Comparison of ENCODE assay signal across 17 mouse cellular contexts in genomic region chr11:10484011-10484410, GRCm38 (mm10).
"Had no signal": no experiment of that assay in that cellular context is flagged by ENCODE, and none has a peak within 500 bp of the region (broad histone marks: within the 10 kb centered on the region; RNA-seq: fewer than 3 reads in every experiment).

No protein-coding gene starts in this region.

- DNase-seq: left cerebral cortex, postnatal 4 days; liver; liver, embryonic 13.5 days; liver, postnatal 0 days; lung, adult 18-20 months; lung, adult 2 months; lung, embryonic 14.5 days; lung, postnatal 10 days; lung, postnatal 14 days; lung, postnatal 36 days; lung, postnatal 4 days; midbrain, embryonic 14.5 days had no signal

- ATAC-seq: liver, embryonic 12.5 days; liver, postnatal 0 days; lung, postnatal 0 days; midbrain, embryonic 13.5 days; midbrain, embryonic 15.5 days; midbrain, embryonic 16.5 days had no signal
